Mouse (Mus musculus): ENCODE measurements at regions not wholly inside any gene's neighbourhood (a gene's known extent, or its start where the extent isn't known, plus 50 kb on each side); places are given as distances from the start of the nearest gene placed in this dataset.

DNA sequence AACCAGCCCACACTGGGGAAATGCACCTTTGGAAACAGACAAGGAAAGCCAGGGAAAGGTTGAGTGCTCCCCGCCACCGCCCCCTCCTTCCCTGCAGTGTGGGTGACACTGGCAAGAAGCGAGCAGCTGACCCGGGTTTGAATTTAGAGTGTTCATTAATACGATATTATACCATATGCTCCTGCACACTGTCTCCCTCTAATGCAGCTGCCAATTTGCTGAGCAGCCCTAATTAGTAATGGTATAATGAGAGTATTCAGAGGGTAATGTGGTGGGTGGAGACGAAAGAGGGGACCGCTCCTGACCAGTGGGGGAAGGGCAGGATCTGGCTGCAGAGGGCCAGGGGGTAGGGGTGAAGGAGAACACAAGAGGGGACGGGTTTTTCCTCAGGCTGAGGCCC, 111.9 kb upstream of the Lhx1 start:
- DNase-seq = no peak

GRCm38 (mm10) chr11:84634990-84635389, 109.7 kb upstream of the Lhx1 start:
- no peak for DNase-seq

DNA sequence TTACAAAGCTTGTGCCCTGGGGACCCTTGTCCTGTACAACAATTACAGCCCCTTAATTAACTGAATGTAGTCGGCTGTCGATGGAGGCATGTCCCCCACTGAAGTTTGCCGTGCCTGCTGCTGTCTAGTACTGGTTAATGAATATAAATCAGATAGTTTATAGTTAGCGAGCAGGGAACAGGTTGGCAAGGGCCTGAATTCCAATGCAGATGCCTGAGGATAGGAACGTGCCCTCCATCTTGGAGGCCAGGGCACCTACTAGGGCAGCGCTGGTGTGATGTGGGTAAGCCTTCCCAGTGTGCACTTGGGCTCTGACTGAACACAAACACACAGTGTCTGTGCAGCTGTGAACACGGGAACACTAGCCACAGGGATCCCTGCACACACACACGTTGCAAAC, 108.0 kb upstream of the Lhx1 start:
- DNase-seq = no peak

DNA sequence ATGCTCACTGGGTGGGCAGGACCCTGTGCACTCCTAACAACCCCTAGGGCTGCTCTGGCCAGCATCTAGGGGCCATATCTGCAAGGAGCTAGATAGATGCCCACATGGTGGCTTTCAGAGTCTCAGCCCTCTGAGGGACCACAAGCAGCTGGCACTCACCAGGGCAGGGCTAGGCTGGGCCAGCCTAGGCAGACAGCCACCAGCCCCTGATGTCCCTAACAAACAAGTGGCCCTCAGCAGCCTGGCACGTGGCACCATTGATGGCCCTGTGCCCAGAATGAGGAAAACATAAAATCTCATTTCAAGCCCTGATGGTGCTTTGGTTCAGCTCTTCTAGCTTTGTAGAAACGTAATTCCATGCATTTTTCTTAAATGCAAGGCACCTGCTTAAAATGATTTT, 102.8 kb upstream of the Lhx1 start:
- peak; percentile 20 for DNase-seq

GRCm38 (mm10) chr11:84627685-84628084, 102.3 kb upstream of the Lhx1 start:
- DNase-seq = no peak

DNA sequence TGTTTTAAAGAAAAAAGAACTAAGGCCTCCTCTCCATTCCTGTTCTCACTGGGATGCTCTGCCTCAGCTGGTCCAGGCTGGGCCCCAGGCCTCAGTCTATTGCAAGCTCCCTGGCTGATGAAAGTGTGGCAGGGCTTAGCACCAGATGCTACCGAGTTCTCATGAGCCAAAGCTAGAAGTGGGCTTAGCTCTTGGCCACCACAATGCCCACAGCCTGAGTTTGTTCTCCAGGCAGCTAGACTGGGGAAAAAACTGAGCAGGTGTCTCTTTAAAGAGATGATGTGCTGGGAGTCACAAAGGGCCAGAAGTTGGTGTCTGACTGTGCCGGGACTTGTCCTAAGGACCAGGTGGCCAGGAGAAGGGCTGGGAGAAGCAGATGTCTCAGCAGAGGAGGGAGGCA, 101.9 kb upstream of the Lhx1 start:
- no peak for DNase-seq

DNA sequence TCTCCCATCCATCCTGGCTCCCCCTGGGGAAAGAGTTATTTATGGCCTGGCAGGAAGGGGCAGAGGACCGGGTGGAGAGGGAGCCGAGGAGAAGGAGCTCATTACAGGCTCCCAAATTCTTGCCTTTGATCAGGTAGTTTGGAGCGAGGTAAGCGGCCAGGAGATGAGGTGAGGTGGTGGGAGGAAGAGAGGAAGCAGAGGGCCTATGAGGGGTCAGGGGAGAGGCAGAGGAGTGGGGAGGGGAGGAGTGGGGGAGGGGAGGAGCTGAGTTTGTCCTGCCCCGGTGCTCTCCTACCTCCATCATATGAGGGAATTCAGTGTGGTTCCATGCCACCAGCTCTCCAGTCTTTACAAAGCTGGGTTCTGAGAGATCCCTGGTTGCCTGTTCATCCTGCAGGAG, 98.8 kb upstream of the Lhx1 start:
- no peak for DNase-seq

DNA sequence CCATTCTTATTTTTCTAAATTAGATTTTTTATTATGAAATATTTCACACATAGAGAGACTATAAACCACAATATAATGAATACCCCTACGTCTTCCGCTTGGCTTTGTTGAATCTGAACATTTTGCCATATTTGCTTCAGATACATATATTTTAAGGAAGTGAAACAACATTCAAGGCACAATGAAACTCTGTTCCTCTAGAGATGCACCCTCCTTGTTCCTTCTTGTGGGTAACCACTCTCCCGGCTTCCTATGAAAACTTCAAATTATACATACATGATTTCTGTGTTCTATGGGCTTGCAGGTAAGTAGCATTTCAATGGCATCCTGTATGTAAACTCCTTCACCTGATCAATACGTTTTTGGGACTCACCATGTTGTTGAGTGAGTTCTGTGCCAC, 94.4 kb upstream of the Lhx1 start:
- DNase-seq = no peak

GRCm38 (mm10) chr11:84618576-84618975, 93.2 kb upstream of the Lhx1 start:
- no peak for DNase-seq

DNA sequence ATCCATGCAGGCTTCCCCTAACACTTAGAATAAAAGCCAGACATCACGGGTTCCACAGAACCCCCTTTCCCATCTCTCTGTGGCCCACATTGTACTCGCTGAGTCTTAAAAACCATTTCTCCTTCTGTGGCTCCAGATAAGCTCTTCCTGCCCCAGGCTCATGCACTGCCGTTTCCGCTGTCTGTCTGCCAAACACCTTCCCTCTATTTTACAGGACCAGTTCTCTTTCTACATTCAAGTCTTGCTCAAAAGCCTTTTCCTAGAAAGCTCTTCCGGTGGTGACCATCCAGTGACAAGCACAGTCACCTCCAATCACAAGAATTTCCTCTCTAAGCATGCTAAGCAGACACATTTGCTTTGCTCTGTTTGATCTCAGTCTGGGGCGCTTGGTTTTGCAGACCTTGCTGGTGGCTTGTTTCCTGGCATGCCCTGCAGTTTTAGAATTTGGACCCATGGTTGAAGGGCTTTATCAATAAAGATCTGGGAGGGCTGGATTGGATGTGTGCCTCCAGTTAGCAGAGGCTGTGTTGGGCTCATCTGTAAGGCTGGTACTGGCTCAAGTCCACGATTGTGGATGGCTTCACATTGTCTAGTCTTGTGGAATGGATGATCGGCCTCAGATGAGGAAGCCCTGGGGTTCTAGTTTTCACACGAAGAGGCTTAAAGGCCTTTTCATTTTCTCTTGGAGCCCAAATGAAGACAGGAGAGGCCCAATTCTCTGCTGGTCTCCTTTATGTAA, 87.8 kb upstream of the Lhx1 start:
- DNase-seq = no peak

GRCm38 (mm10) chr11:84611625-84611879, 86.2 kb upstream of the Lhx1 start:
- no peak for DNase-seq

DNA sequence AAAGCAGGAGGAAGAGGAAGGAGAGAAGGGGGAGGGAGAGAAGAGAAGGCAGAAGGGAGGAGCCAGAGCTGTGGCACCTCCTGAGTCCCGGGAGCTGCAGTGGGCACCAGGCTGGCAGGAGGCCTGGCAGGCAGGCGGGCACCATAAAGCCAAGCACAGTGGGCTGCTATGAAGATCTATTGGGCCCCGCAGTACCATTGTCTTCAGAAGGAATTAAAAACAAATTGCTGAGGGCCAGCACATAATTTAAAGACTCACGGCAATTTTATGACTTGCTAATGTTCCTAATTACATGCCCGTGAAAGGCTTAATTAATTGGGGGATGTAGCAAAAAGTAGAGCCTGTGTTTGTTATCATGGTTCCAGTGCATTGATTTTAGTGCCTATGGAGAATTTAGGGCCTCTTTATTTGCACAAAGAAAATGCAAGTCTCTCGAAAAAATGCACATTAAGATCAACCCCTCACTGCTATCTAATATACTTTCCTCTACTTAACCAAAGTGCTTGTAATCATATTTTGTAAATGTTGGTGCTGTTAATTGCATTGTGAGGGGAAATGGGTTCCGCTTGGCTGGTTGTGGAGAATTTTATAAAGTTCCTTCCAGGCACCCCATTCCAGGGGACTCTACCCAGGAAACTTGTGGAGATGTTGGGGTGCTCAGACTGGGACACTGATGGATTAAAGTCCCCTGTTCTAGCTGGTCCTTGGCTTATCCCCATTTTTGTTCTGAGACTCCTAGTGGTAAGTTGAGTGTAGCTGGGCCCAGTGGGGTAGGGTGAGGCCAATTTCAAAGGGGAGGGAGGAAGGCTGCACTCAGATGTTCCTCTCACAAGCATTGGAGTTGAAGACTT, 85.7 kb upstream of the Lhx1 start:
- no peak for DNase-seq

DNA sequence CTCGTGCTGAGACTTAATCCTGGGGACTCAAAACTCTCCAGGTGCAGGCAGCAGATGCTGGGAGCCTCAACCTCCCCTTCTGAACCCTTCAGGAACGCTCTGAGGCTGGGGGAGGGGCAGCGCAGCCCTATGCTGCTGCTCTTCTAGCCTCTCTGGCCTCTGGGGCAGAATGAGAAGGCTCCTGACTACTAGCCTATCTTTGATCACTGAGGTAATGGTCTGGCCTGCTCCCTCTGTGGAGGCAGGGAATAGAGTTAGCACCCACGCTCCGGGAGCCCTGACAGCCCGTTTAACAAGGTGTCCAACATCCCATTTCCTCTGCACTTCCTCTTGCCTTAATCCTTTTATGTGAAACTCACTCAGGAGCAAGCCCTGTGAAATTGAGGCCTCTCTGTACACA, 79.4 kb upstream of the Lhx1 start:
- DNase-seq = no peak

DNA sequence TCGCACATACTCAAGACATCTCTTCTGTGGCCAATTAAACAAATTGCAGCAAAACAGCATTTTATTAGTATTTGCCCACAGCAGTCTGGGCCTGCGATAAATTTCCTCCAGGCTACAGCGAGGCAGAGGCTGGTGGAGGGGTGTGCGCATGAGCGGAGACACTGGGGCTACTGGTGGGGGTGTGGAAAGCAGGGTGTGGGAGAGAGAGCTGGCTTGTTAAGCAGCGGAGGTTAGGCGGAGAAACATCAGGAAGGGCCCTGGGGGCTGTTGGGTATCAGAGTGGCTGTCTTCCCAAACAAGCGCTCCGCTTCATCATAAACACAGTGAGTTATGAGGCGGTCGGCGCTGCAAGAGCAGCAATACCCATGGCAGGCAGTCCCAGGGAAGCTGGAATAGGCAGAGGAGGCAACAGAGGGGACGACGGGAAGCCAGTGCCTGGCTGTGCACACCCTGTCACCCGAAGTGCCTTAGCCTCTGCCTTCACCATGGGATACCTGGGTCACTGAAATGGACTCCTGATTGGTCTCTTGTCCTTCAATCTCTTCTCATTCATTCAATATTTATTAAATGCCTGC, 74.0 kb upstream of the Lhx1 start:
- no peak for DNase-seq

DNA sequence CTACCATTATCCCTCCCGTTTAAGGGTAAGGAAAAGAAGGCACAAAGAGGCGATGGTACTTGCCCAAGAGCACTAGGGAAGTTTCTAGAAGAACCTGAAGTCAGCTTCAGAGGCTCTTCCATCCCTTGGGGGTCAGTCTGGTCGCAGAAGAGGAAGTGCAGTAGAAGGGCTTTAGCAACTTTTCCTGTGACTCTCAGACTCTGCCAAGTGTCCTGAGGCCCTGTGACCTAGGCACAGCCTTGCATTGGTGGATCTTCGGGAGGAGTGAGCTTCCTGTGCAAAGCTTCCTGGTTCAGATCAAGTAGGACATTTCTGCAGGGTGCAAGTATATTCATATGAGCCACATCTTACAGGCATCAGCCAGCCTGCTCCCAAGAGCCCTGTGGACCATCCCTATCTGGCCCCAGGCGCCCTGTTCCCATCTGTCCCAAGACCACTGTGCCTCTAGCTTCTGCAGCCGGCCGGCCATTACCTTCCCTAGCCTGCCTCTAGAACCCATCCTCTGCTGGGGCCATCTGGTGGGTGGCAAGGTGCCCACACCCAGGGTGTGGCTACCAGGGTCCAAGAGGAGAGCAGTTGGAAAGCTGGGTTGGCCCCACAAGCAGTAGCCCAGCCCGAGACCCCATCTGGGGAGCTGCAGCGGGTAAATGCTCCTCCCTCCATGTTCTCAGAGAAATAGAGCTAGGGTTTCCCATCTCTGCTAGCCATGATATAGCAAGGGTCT, 72.4 kb upstream of the Lhx1 start:
- no peak for DNase-seq

GRCm38 (mm10) chr11:84592715-84593339, 67.5 kb upstream of the Lhx1 start:
- DNase-seq = no peak

DNA sequence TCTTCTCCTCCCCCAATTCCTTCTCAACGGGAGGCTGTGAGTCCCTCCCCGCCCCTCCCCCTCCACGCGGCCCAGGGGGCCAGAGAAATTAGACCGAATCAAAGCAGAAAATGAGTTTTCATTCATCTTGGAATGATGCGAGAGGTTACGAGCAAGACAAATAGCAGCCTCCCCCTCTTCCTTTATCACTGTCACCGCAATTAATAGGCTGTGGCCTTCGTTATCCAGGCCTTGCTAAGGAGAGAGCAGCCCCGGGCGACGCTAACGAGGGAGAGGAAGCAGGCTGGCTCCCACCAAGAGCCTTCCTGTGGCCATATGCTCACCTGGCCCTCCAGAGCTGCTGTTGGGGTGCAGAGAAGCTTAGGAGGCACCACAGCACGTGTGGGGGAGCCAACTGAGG, 61.8 kb upstream of the Lhx1 start:
- DNase-seq = no peak

- DNase-seq = no peak
These were observed 60.3 kb upstream of the Lhx1 start for GRCm38 (mm10) chr11:84585626-84586025.

DNA sequence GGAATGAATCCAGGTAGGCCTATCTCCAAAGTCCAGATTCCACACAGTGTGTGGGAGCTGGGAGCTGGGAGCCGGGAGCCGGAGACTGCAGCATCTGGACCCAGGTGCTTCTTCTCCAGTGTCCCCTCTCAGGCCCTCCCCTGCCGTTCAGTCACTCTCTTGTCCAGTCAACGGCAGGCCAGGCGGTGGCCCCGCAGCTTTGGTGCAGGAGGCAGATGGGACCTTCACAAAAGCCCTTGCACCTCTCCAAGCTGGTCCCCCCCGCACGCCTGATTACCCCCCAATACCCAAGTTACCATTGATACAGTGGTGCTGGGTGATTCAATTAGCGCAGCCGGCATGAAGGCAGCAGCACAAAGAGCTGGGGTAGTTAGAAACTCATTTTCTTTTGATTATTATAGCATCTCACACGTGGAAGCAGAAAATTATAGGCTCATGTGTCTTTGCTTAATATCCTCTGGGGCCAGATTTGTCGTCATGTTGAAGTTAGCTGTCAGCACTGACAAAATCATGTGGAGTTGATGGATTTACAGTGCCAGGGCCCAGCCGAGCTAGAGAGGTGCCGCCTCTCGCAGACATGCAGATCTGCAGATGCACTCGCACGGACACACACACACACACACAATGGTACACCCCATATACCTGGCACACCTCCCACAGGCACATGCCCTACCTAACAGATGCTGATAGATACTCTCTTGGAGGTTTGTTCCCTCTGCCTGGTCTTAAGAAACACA, 53.6 kb upstream of the Lhx1 start:
- no peak for DNase-seq

Data from right cerebral cortex, postnatal 14 days (tissue).